Mouse (Mus musculus): ENCODE measurements around the gene Scn2b. TPM values are rescaled to one million over a fixed set of nuclear protein-coding genes. Genes with fewer than 3 reads are reported as not detected.

The Scn2b gene
- total RNA-seq, 2 experiments from 2014 or later, result 251 to 273 TPM

- DNase-seq (ENCODE audit: low spot score in 2 of 2), result no peak
- intact Hi-C loops (cut with DNase I), result no loop called here
These were observed 33.4 kb downstream of the Scn2b start for GRCm38 (mm10) chr9:45150933-45151332.

GRCm38 (mm10) chr9:45153361-45153760 lies 35.8 kb downstream of the Scn2b start:
- DNase-seq (ENCODE audit: low spot score in 2 of 2), result no peak
- intact Hi-C loops (cut with DNase I), result no loop called here

GRCm38 (mm10) chr9:45167903-45168302 lies 50.3 kb downstream of the Scn2b start:
- intact Hi-C loops (cut with DNase I), result no loop called here
- DNase-seq (ENCODE audit: low spot score in 2 of 2), result no peak

- DNase-seq (ENCODE audit: low spot score in 2 of 2), result peak; percentile 65 to 66
- intact Hi-C loops (cut with DNase I), result no loop called here
These were observed 52.6 kb downstream of the Scn2b start for GRCm38 (mm10) chr9:45170150-45170549.

GRCm38 (mm10) chr9:45171073-45171610 lies 53.6 kb downstream of the Scn2b start:
- intact Hi-C loops (cut with DNase I), result no loop called here
- no peak for DNase-seq (ENCODE audit: low spot score in 2 of 2)

GRCm38 (mm10) chr9:45173475-45173874 lies 55.9 kb downstream of the Scn2b start:
- intact Hi-C loops (cut with DNase I), result no loop called here
- no peak for DNase-seq (ENCODE audit: low spot score in 2 of 2)

GRCm38 (mm10) chr9:45179282-45179681 lies 61.7 kb downstream of the Scn2b start:
- intact Hi-C loops (cut with DNase I), result no loop called here
- DNase-seq (ENCODE audit: low spot score in 2 of 2), result no peak

Other genes with a start within 250 kb of the Scn2b start
- 10 to 100 TPM; 52.2 to 79.3 TPM for gene Kmt2a, start 236.5 kb upstream of the Scn2b start, total RNA-seq (2021)
- gene Atp5l, start 197.0 kb upstream of the Scn2b start, total RNA-seq (2021), result 100 to 1,000 TPM; 303 to 311 TPM
- gene Ube4a, start 152.2 kb upstream of the Scn2b start, total RNA-seq (2021), result 10 to 100 TPM; 60.9 to 78.5 TPM
- not detected for gene Cd3g, start 137.4 kb upstream of the Scn2b start, total RNA-seq (2021)
- gene Cd3d, start 136.0 kb upstream of the Scn2b start, total RNA-seq (2021), result not detected
- not detected for gene Cd3e, start 108.2 kb upstream of the Scn2b start, total RNA-seq (2021)
- 1 to 10 TPM in 1 of 2 experiments, under 1 TPM in 1; 0.84 to 1.4 TPM for gene Mpzl2, start 78.0 kb upstream of the Scn2b start, total RNA-seq (2021)
- 1 to 10 TPM; 4.3 to 4.6 TPM for gene Mpzl3, start 62.6 kb upstream of the Scn2b start, total RNA-seq (2021)
- under 1 TPM; 0.62 to 0.63 TPM for gene Jaml, start 38.6 kb upstream of the Scn2b start, total RNA-seq (2021)
- gene Scn4b, start 20.6 kb downstream of the Scn2b start, total RNA-seq (2021), result 10 to 100 TPM; 68.8 to 73.4 TPM
- gene BC049352, start 64.2 kb downstream of the Scn2b start, total RNA-seq (2021), result 1 to 10 TPM; 1.0 to 1.2 TPM
- under 1 TPM; 0.18 to 0.20 TPM for gene Tmprss4, start 86.3 kb downstream of the Scn2b start, total RNA-seq (2021)
- 1 to 10 TPM; 2.9 to 3.9 TPM for gene Il10ra, start 151.4 kb downstream of the Scn2b start, total RNA-seq (2021)
- not detected for gene Tmprss13, start 201.3 kb downstream of the Scn2b start, total RNA-seq (2021)

Data from left cerebral cortex, postnatal 36 days (tissue).